Mouse (Mus musculus) cerebellum, adult 2 months (tissue): ENCODE data around the gene Olfr559.

ENCODE experiments used
- CTCF ChIP-seq: fragments of 200-500 bp; IDR thresholded peaks from 2 replicates; pipeline ENCODE4 v1.5.1; 2011; ENCODE audit warnings: low read depth, mild to moderate bottlenecking, control low read depth, low read length, moderate library complexity, borderline replicate concordance; ENCODE audit not compliant: insufficient read depth
- POLR2A ChIP-seq: fragments of 200-500 bp; IDR thresholded peaks from 2 replicates; pipeline ENCODE4 v1.6.1; 2011; ENCODE audit warnings: low read length, control low read depth, borderline replicate concordance; ENCODE audit not compliant: insufficient read depth

GRCm38 (mm10) chr7:102676225-102676624, 51.1 kb downstream of the Olfr559 start:
- TF ChIP-seq POLR2A (no peak), CTCF (no peak)
